Mouse (Mus musculus): ENCODE measurements at regions not wholly inside any gene's neighbourhood (a gene's known extent, or its start where the extent isn't known, plus 50 kb on each side); places are given as distances from the start of the nearest gene placed in this dataset.

- H3K27me3 ChIP-seq (ENCODE audit: control insufficient read depth in 1 of 2, insufficient read depth in 2 of 2, low read length in 2 of 2), result peaks cover 0 to 2% of the 10 kb centered on the region in 2 experiments; a peak in 1 of 4 replicates
- peak overlapping the region; percentile 55 for H3K9ac ChIP-seq (ENCODE audit: control insufficient read depth, low read depth, low read length, poor library complexity, severe bottlenecking)
- peak overlapping the region; percentile 14 to 43; a peak in 3 of 4 replicates for H3K4me3 ChIP-seq (ENCODE audit: control insufficient read depth in 1 of 2, insufficient read depth in 1 of 2, low read depth in 2 of 2, low read length in 2 of 2)
Measured at GRCm38 (mm10) chr17:45871666-45872653, 138.3 kb upstream of the 1600014C23Rik start.

GRCm38 (mm10) chr17:45871067-45871466 lies 137.4 kb upstream of the 1600014C23Rik start:
- TF ChIP-seq JUND (IDR thresholded peaks at IDR 0.05; ENCODE audit: low read depth, low read length) (no peak), MEF2A (IDR thresholded peaks at IDR 0.05; ENCODE audit: extremely low read depth, insufficient replicate concordance, low read depth, low read length, poor library complexity, severe bottlenecking) (no peak), ZNF384 (IDR thresholded peaks at IDR 0.05; ENCODE audit: low read depth, low read length) (no peak), UBTF (IDR thresholded peaks at IDR 0.05; ENCODE audit: borderline replicate concordance, insufficient read depth, low read depth, low read length) (no peak), USF1 (IDR thresholded peaks at IDR 0.05; ENCODE audit: low read depth, low read length) (no peak), HCFC1 (IDR thresholded peaks at IDR 0.05; ENCODE audit: low read depth, low read length) (no peak), KAT2A (conservative IDR thresholded peaks at IDR 0.05; ENCODE audit: low read depth, low read length) (no peak), SMC3 (IDR thresholded peaks at IDR 0.05; ENCODE audit: low read depth, low read length) (no peak), TCF12 (IDR thresholded peaks at IDR 0.05; ENCODE audit: low read depth, low read length) (no peak), RAD21 (IDR thresholded peaks at IDR 0.05; ENCODE audit: low read depth, low read length) (no peak), GATA1 (IDR thresholded peaks at IDR 0.05; ENCODE audit: low read depth, low read length) (no peak), USF2 (IDR thresholded peaks at IDR 0.05; ENCODE audit: borderline replicate concordance in 1 of 2, insufficient read depth in 1 of 2, low read depth in 1 of 2, low read length in 2 of 2) (no peak), MYB (IDR thresholded peaks at IDR 0.05; ENCODE audit: low read depth, low read length) (no peak), E2F4 (IDR thresholded peaks at IDR 0.05; ENCODE audit: borderline replicate concordance, low read depth, low read length) (no peak), TAL1 (IDR thresholded peaks at IDR 0.05; ENCODE audit: low read length) (no peak), BHLHE40 (IDR thresholded peaks at IDR 0.05; ENCODE audit: borderline replicate concordance, low read depth, low read length) (no peak), ELF1 (IDR thresholded peaks at IDR 0.05; ENCODE audit: low read depth, low read length) (no peak), CTCF (IDR thresholded peaks at IDR 0.05 in 2 of 3, conservative IDR thresholded peaks at IDR 0.05 in 1 of 3; ENCODE audit: control insufficient read depth in 1 of 3, insufficient read depth in 1 of 3, low read depth in 2 of 3, low read length in 3 of 3, poor library complexity in 1 of 3, severe bottlenecking in 1 of 3) (no peak)
- H3K4me3 ChIP-seq (ENCODE audit: control insufficient read depth in 1 of 2, insufficient read depth in 1 of 2, low read depth in 2 of 2, low read length in 2 of 2), result no peak overlapping the region
- no peaks in the 10 kb centered on the region for H3K79me2 ChIP-seq (ENCODE audit: control insufficient read depth, insufficient read depth, low read length, poor library complexity)
- H3K9ac ChIP-seq (ENCODE audit: control insufficient read depth, low read depth, low read length, poor library complexity, severe bottlenecking), result no peak overlapping the region
- H3K9me3 ChIP-seq (replicated peaks; ENCODE audit: insufficient read depth, low read length), result no peaks in the 10 kb centered on the region
- peaks cover 14 to 33% of the 10 kb centered on the region in 2 experiments; a peak in 3 of 4 replicates for H3K4me1 ChIP-seq (ENCODE audit: control insufficient read depth in 1 of 2, insufficient read depth in 2 of 2, low read length in 2 of 2)
- peaks cover 0 to 2% of the 10 kb centered on the region in 2 experiments; a peak in 2 of 4 replicates for H3K27me3 ChIP-seq (ENCODE audit: control insufficient read depth in 1 of 2, insufficient read depth in 2 of 2, low read length in 2 of 2)
- H3K27ac ChIP-seq (ENCODE audit: control insufficient read depth, low read depth, low read length), result no peak overlapping the region
- no peak for DNase-seq (ENCODE audit: low read depth, low spot score)
- peaks cover 0 to 21% of the 10 kb centered on the region in 2 experiments; a peak in 2 of 4 replicates for H3K36me3 ChIP-seq (ENCODE audit: control insufficient read depth in 1 of 2, insufficient read depth in 2 of 2, low read length in 2 of 2)

More at GRCm38 (mm10) chr17:45871666-45872653, 138.3 kb upstream of the 1600014C23Rik start:
- H3K4me1 ChIP-seq (ENCODE audit: control insufficient read depth in 1 of 2, insufficient read depth in 2 of 2, low read length in 2 of 2), result peaks cover 14 to 33% of the 10 kb centered on the region in 2 experiments; a peak in 3 of 4 replicates
- peak overlapping the region; percentile 56; the same call in 1 of the 2 replicates for H3K27ac ChIP-seq (ENCODE audit: control insufficient read depth, low read depth, low read length)
- DNase-seq (ENCODE audit: low read depth, low spot score), result peak; percentile 19
- TF ChIP-seq MAFK (IDR thresholded peaks at IDR 0.05; ENCODE audit: borderline replicate concordance, low read depth, low read length) (no peak), ZC3H11A (IDR thresholded peaks at IDR 0.05; ENCODE audit: low read depth, low read length) (no peak), MAX (IDR thresholded peaks at IDR 0.05; ENCODE audit: low read length) (no peak), MAZ (IDR thresholded peaks at IDR 0.05; ENCODE audit: low read depth, low read length) (no peak), MYB (IDR thresholded peaks at IDR 0.05; ENCODE audit: low read depth, low read length) (no peak), NELFE (IDR thresholded peaks at IDR 0.05; ENCODE audit: low read depth, low read length) (no peak), MEF2A (IDR thresholded peaks at IDR 0.05; ENCODE audit: extremely low read depth, insufficient replicate concordance, low read depth, low read length, poor library complexity, severe bottlenecking) (no peak), RAD21 (IDR thresholded peaks at IDR 0.05; ENCODE audit: low read depth, low read length) (no peak), UBTF (IDR thresholded peaks at IDR 0.05; ENCODE audit: borderline replicate concordance, insufficient read depth, low read depth, low read length) (no peak)
- no peaks in the 10 kb centered on the region for H3K9me3 ChIP-seq (replicated peaks; ENCODE audit: insufficient read depth, low read length)
- H3K79me2 ChIP-seq (ENCODE audit: control insufficient read depth, insufficient read depth, low read length, poor library complexity), result no peaks in the 10 kb centered on the region
- H3K36me3 ChIP-seq (ENCODE audit: control insufficient read depth in 1 of 2, insufficient read depth in 2 of 2, low read length in 2 of 2), result peaks cover 0 to 21% of the 10 kb centered on the region in 2 experiments; a peak in 2 of 4 replicates
